Mouse (Mus musculus) embryonic fibroblast, embryonic 13.5 days (primary cell): ENCODE measurements around the gene Jmjd1c.

Experiments
- CTCF ChIP-seq: IDR thresholded peaks from 2 replicates; pipeline ENCODE4 v1.5.1; 2011; ENCODE audit warnings: mild to moderate bottlenecking, control low read depth, low read length, moderate library complexity, borderline replicate concordance; ENCODE audit not compliant: insufficient read depth
- POLR2A ChIP-seq: IDR thresholded peaks from 2 replicates; pipeline ENCODE4 v1.6.1; 2011; ENCODE audit warnings: low read depth, mild to moderate bottlenecking, control low read depth, low read length, moderate library complexity

GRCm38 (mm10) chr10:67195671-67196070 lies 99.7 kb downstream of the Jmjd1c start:
- TF ChIP-seq POLR2A (no peak), CTCF (no peak)
